Mouse (Mus musculus): ENCODE measurements at regions not wholly inside any gene's neighbourhood (a gene's known extent, or its start where the extent isn't known, plus 50 kb on each side); places are given as distances from the start of the nearest gene placed in this dataset.

- no peak for DNase-seq (ENCODE audit: low read depth, low spot score)
These were observed 243.4 kb upstream of the Brinp1 start for GRCm38 (mm10) chr4:69197577-69197976.

DNA sequence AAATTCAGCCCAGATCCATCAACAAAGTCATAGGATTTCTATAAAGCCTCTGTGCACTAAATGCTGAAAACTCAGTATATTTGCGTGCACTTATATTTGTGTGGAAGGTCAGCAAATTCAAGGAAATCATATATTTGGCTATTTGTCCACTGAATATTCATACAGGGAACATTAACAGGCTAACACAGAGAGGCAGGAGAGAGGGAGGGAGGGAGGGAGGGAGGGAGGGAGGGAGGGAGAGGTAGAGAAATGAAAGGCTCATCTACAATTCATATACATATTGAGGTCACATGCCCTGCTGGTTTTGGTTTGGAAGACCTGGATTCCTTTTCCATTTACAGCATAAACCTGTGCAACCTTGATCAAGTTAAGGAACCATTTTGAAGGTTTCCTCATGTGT is 241.9 kb upstream of the Brinp1 start:
- DNase-seq (ENCODE audit: low read depth, low spot score): no peak

- peak; percentile 58 for DNase-seq (ENCODE audit: low read depth, low spot score)
These were observed 241.4 kb upstream of the Brinp1 start for GRCm38 (mm10) chr4:69195645-69196044.

All from retina, postnatal 7 days (tissue).